Mouse (Mus musculus) intestine, embryonic 14.5 days (tissue): ENCODE data around the gene Prl2a1. TPM values are rescaled to one million over a fixed set of nuclear protein-coding genes. Genes with fewer than 3 reads are reported as not detected.
"Not testable (repeated sequence)": the region's sequence is repeated elsewhere in the genome, so short reads cannot be mapped to it uniquely, and the experiment has no call there.

Experiments used
- ATAC-seq: fragments of 200-750 bp; cut with Nextera tagmentation; replicated peaks from 2 replicates; pipeline ENCODE4 v1.8.0; 2017; ENCODE audit warnings: low read depth, moderate number of reproducible peaks, moderate TSS enrichment, moderate library complexity; ENCODE audit not compliant: low FRiP score, low TSS enrichment
- DNase-seq: peaks from one replicate; pipeline ENCODE4 v3.0.0-alpha.2; 2018; ENCODE audit warnings: low spot score
- H3K27ac ChIP-seq: fragments of 300-500 bp; sonication (generic); 2 replicates; pipeline ENCODE4 v1.5.1; 2014; ENCODE audit warnings: low read depth, mild to moderate bottlenecking, control low read depth
- H3K27me3 ChIP-seq: fragments of 300-500 bp; sonication (generic); replicated peaks from 2 replicates; pipeline ENCODE4 v1.6.1; 2014; ENCODE audit warnings: low read length, control low read depth; ENCODE audit not compliant: control insufficient read depth, insufficient read depth
- H3K36me3 ChIP-seq: fragments of 300-500 bp; sonication (generic); 2 replicates; pipeline ENCODE4 v1.6.1; 2014; ENCODE audit warnings: low read length, control low read depth; ENCODE audit not compliant: control insufficient read depth, insufficient read depth
- H3K4me1 ChIP-seq: fragments of 300-500 bp; sonication (generic); replicated peaks from 2 replicates; pipeline ENCODE4 v1.6.1; 2014; ENCODE audit warnings: low read length, control low read depth, mixed read lengths; ENCODE audit not compliant: control insufficient read depth, insufficient read depth
- H3K4me2 ChIP-seq: fragments of 300-500 bp; sonication (generic); 2 replicates; pipeline ENCODE4 v1.6.1; 2014; ENCODE audit warnings: low read length
- H3K4me3 ChIP-seq: fragments of 300-500 bp; sonication (generic); 2 replicates; pipeline ENCODE4 v1.5.1; 2014; ENCODE audit warnings: low read depth, low read length, control low read depth, mixed read lengths
- H3K9ac ChIP-seq: fragments of 300-500 bp; sonication (generic); 2 replicates; pipeline ENCODE4 v1.6.1; 2014; ENCODE audit warnings: mild to moderate bottlenecking, low read length
- H3K9me3 ChIP-seq: fragments of 300-500 bp; sonication (generic); 2 replicates; pipeline ENCODE4 v1.6.1; 2016; ENCODE audit warnings: low read length, control low read depth; ENCODE audit not compliant: control insufficient read depth
- WGBS: fragments of 180-500 bp; shearing (Covaris S2); extraction: QIAGEN DNeasy Blood & Tissue Kit; methylation state at CpG from one replicate; pipeline ENCODE4 v1.1.7; 2014; 5-methylcytosine and 5-hydroxymethylcytosine counted together
- polyA plus RNA-seq: library from polyadenylated mRNA; unstranded; fragments of >200 nt; fragmentation: Nextera tagmentation; extraction: Ambion mirVana; gene quantifications from 2 replicates; pipeline ENCODE4 v1.2.1, GENCODE M21; 2014

Prl2a1 gene
- not detected in 2 replicates for polyA plus RNA-seq

- no peak within 1 kb of the TSS for H3K4me2 ChIP-seq
- no peaks in the 10 kb centered on the region for H3K27me3 ChIP-seq
- ATAC-seq (no peak), DNase-seq (no peak)
- no peaks in the 10 kb centered on the region for H3K4me1 ChIP-seq
- H3K27ac ChIP-seq: no peak within 1 kb of the TSS
- no peak within 1 kb of the TSS for H3K9ac ChIP-seq
- H3K9me3 ChIP-seq: no peaks in the 10 kb centered on the region
- 75% methylated on average over 1 of the region's 1 CpGs for WGBS
- H3K4me3 ChIP-seq: no peak within 1 kb of the TSS
- H3K36me3 ChIP-seq: no peaks in the 10 kb centered on the region
Observed at GRCm38 (mm10) chr13:27801354-27801753, at the start of gene Prl2a1. TSS of gene Prl2a1 (plus strand) at chr13:27801654.

- not testable (repeated sequence) for ATAC-seq, H3K9ac ChIP-seq, DNase-seq, H3K36me3 ChIP-seq, H3K27me3 ChIP-seq, H3K27ac ChIP-seq, H3K4me3 ChIP-seq, H3K9me3 ChIP-seq, H3K4me2 ChIP-seq, H3K4me1 ChIP-seq
- 92% methylated on average over 2 of the region's 3 CpGs for WGBS
Observed at GRCm38 (mm10) chr13:27780704-27781103, 20.8 kb upstream of the Prl2a1 start, which contains the start of gene Prl7c1. TSS of gene Prl7c1 (minus strand) at chr13:27780804.

- Histone ChIP-seq H3K9me3 (no peaks in the 10 kb centered on the region), H3K4me3 (no peak overlapping the region), H3K27ac (no peak overlapping the region), H3K9ac (no peak overlapping the region), H3K27me3 (no peaks in the 10 kb centered on the region), H3K4me1 (no peaks in the 10 kb centered on the region), H3K36me3 (no peaks in the 10 kb centered on the region), H3K4me2 (no peak overlapping the region)
- 82% methylated on average over 4 of the region's 4 CpGs for WGBS
- ATAC-seq (no peak), DNase-seq (no peak)
Observed at GRCm38 (mm10) chr13:27799303-27799702, 2.2 kb upstream of the Prl2a1 start.

- Histone ChIP-seq H3K4me3 (no peak overlapping the region), H3K4me2 (no peak overlapping the region), H3K9ac (no peak overlapping the region), H3K9me3 (no peaks in the 10 kb centered on the region), H3K36me3 (no peaks in the 10 kb centered on the region), H3K27ac (no peak overlapping the region), H3K27me3 (no peaks in the 10 kb centered on the region), H3K4me1 (no peaks in the 10 kb centered on the region)
- 90% methylated on average over 1 of the region's 1 CpGs for WGBS
- ATAC-seq (no peak), DNase-seq (no peak)
Observed at GRCm38 (mm10) chr13:27802765-27803164, 1.3 kb downstream of the Prl2a1 start.

GRCm38 (mm10) chr13:27849042-27849441, 47.6 kb downstream of the Prl2a1 start, which contains the start of gene Prl2c1:
TSS of gene Prl2c1 (plus strand) at chr13:27849342.
- H3K27me3 ChIP-seq: no peaks in the 10 kb centered on the region
- ATAC-seq: no peak
- no peak for DNase-seq
- no peak within 1 kb of the TSS for H3K4me3 ChIP-seq
- H3K9me3 ChIP-seq: no peaks in the 10 kb centered on the region
- no peak within 1 kb of the TSS for H3K9ac ChIP-seq
- WGBS: 93% methylated on average over 3 of the region's 3 CpGs
- no peaks in the 10 kb centered on the region for H3K36me3 ChIP-seq
- no peak within 1 kb of the TSS for H3K4me2 ChIP-seq
- no peaks in the 10 kb centered on the region for H3K4me1 ChIP-seq
- no peak within 1 kb of the TSS for H3K27ac ChIP-seq

Other genes starting within 250 kb of the Prl2a1 start
- not detected in 2 replicates for gene Prl8a9, start 237.0 kb upstream of the Prl2a1 start, polyA plus RNA-seq
- not detected in 2 replicates for gene Prl8a1, start 219.5 kb upstream of the Prl2a1 start, polyA plus RNA-seq
- gene Prl7b1, start 191.1 kb upstream of the Prl2a1 start, polyA plus RNA-seq: not detected in 2 replicates
- not detected in 2 replicates for gene Prl7a1, start 159.2 kb upstream of the Prl2a1 start, polyA plus RNA-seq
- gene Prl7a2, start 133.6 kb upstream of the Prl2a1 start, polyA plus RNA-seq: not detected in 2 replicates
- gene Prl7d1, start 84.9 kb upstream of the Prl2a1 start, polyA plus RNA-seq: not detected in 2 replicates
- gene Prl7c1, start 20.9 kb upstream of the Prl2a1 start, polyA plus RNA-seq: not detected in 2 replicates
- gene Prl2c1, start 47.7 kb downstream of the Prl2a1 start, polyA plus RNA-seq: not detected in 2 replicates
- gene Prl4a1, start 214.6 kb downstream of the Prl2a1 start, polyA plus RNA-seq: not detected in 2 replicates